Mouse (Mus musculus): ENCODE measurements around the gene Gm36210. TPM values are rescaled to one million over a fixed set of nuclear protein-coding genes. Genes with fewer than 3 reads are reported as not detected.

Gene Gm36210
- total RNA-seq, 2 experiments from 2014 or later = 0.27 to 0.38 TPM

DNA sequence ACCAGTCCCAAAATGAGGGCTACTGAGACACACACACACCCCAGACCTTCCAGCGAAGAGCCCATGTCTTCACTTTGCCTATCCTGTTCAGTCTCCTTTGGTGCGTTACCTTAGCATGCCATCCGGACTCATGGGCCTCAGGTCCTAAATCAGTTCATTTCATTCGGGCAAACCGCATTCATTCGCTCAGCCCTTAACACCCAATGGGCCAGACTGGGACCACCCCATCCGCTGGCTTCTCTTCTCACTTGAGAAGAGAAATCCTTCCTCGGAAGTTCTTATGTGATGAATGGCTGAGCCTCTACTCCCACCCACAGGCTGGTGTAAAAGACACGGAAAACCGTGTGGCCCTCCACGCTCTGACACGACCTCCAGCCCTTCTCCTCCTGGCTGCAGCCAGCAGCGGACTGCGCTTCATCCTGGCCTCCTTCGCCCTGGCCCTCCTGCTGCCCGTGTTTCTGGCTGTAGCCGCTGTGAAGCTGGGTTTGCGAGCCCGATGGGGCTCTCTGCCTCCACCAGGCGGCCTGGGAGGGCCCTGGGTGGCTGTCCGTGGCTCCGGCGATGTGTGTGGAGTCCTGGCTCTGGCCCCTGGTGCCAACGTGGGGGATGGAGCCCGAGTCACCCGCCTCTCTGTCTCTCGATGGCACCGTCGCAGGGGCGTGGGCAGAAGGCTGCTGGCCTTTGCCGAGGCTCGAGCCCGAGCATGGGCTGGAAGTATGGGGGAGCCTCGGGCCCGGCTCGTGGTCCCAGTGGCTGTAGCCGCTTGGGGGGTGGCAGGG is 17.5 kb upstream of the Gm36210 start:
- DNase-seq (ENCODE audit: extremely low spot score in 1 of 2, low spot score in 1 of 2) = peak; percentile 45 to 59

DNA sequence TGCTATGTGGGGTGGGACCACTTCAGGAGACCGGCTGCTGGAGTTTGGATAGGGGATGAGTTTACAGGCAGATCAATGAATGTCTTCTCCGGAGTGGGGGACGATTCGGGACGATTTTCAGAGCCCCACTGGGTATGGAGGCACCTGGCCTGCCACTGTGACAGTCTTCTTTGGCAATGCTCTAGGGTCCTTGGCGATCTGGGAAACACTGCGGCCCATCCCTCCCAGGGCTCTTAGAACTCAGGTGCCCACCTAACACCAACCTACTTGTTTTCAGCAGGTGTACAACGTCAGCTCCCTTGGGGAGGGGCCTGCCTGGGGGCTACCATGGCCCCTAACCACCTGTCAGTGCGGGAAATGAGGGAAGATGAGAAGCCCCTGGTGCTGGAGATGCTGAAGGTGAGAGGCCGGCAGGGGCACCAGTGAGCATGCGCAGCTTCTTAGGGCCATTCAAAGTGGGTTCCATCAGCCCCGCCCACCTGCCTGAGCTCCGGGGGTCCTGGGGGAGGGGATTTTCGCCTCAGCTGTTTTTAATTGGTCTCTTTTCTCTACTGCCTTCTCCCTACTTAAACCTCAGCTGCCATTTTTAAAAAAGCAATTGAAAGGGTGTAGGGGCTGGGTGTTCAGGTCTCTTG is 16.7 kb upstream of the Gm36210 start:
- DNase-seq (ENCODE audit: extremely low spot score in 1 of 2, low spot score in 1 of 2) = peak; percentile 73 to 82

DNA sequence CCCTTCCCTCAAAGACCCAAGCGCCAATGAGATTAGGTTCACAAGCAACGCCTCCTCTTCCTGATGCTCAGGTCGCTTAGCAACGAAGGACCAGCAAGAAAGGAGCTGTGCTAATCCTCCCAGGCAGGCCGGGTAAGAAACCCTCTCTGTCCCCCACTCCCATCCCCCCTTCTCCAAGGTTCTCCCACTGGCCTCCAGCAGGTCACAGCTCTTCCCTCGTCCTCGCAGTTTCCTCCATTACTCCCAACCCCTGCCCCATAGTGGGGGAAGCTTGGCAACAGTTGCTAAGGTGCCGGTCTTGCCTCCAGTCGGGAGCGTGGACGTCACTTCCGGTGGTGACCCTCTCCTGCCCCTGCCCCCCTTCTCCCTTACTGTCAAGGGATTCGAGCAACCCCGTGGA is 16.2 kb upstream of the Gm36210 start:
- peak; percentile 74 to 91 for DNase-seq (ENCODE audit: extremely low spot score in 1 of 2, low spot score in 1 of 2)

DNA sequence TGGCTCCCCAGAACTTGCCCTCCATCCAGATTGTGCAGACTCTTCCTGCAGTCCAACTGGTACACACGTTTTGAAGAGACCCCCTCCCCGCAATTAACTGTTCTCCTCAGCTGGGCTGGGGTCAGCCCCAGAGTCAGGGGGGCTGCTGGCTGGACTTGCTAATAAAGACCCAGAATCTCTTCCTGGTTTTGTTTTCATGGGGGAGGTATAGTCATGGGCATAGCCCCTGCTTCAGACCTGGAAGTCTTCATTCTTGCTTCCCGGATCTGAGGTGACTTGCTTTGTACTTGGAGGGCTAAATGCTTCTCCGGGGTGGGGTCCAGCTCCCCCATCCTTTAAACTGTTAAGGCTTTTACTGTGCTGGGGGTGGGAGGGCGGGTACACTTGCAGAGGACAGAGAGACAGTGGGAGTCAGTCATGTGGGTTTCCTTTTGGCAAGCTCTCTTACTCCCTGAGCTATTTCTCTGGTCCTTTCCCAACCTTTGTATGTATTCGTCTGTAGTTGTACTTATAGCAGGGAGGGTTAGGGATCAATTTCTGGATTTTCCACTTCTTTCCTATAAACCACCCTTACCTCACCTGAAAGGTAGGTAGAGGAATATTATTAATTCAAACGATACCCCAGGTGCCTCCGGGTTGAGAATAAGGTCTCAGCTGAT is 15.6 kb upstream of the Gm36210 start, which contains the start of gene Nat14:
Gene Nat14 (plus strand): TSS at position 205 of the 659 bp plus-strand sequence.
- DNase-seq (ENCODE audit: extremely low spot score in 1 of 2, low spot score in 1 of 2) = no peak

DNA sequence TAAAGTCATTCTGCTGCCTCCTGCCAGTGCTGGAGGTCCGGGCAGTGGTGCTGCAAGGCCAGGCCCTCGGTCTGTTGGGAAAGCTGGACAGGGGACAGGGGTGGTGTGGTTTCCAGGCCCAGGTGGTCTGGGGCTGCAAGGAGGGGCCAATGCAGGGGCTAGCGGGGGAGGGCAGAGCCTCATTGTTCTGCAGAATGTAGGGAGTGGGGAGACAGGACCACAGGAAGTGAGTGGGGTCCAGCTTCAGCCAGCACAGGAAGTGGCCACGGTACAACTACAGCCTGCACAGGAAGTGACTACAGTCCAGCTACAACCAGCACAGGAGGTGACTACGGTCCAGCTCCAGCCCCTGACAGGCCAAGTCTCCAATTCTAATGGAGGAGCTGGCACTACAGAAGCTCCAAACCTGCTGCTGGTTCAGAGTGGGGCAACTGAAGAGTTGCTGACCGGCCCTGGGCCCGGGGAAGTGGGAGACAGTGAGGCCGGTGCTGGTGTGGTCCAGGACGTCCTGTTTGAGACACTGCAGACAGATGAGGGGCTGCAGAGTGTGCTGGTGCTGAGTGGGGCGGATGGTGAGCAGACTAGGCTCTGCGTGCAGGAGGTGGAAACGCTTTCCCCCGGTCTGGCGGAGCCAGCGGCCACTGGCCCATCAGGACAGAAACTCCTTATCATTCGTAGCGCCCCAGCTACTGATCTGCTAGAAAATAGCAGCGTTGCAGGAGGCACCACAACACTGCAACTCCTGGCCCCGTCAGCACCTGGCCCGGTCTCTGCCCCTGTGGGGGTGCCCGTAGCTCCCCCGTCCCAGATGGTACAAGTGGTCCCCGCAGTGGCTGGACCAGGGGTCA is 14.9 kb upstream of the Gm36210 start:
- DNase-seq (ENCODE audit: extremely low spot score in 1 of 2, low spot score in 1 of 2) = no peak

DNA sequence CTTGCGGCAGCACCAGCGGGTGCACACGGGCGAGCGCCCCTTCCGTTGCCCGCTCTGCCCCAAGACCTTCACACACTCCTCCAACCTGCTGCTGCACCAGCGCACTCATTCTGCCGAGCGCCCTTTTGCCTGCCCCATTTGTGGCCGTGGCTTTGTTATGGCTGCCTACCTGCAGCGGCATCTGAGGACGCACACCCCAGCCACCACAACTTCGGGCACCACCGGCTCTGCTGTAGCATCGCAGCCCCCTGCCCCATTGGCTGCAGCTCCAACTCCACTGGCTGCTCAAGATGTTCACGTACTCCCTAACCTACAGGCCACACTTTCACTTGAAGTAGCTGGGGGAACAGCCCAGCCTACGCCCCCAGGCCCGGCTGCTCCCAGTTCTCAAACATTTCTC is 14.2 kb upstream of the Gm36210 start:
- no peak for DNase-seq (ENCODE audit: extremely low spot score in 1 of 2, low spot score in 1 of 2)

DNA sequence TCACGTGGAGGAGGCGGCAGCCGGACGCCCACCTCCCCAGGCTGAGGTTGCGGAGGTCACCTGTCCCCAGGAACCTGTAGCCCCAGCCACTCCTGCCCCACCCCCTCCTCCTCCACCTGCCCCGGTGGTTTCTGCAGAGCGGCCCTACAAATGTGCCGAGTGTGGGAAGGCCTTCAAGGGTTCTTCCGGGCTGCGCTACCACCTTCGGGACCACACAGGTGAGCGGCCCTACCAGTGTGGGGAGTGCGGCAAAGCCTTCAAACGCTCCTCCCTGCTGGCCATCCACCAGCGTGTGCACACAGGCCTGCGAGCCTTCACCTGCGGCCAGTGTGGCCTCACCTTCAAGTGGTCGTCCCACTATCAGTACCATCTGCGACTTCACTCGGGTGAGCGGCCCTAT is 13.7 kb upstream of the Gm36210 start:
- no peak for DNase-seq (ENCODE audit: extremely low spot score in 1 of 2, low spot score in 1 of 2)

DNA sequence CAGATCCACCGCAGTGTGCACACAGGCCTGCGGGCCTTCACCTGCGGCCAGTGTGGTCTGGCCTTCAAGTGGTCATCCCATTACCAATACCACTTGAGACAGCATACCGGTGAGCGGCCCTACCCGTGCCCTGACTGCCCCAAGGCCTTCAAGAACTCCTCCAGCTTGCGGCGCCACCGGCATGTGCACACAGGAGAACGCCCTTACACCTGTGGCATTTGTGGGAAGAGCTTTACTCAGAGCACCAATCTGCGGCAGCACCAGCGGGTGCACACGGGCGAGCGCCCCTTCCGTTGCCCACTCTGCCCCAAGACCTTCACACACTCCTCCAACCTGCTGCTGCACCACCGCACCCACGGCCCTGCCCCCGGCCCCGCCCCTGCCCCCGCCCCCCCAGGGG is 12.8 kb upstream of the Gm36210 start:
- DNase-seq (ENCODE audit: extremely low spot score in 1 of 2, low spot score in 1 of 2) = no peak

DNA sequence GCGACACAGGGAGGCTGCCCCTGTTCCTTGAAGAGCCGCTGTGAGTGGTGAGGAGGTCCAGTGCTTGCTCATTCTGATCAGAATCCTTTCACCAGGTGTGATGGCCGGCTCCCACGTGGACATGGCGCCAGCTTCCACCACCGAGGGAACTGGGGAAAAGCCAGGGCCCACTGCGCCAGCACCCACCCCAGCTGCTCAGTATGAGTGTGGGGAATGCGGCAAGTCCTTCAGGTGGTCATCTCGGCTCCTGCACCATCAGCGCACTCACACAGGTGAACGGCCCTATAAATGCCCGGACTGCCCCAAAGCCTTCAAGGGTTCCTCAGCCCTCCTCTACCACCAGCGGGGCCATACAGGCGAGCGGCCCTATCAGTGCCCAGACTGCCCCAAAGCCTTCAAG is 12.4 kb upstream of the Gm36210 start:
- no peak for DNase-seq (ENCODE audit: extremely low spot score in 1 of 2, low spot score in 1 of 2)

DNA sequence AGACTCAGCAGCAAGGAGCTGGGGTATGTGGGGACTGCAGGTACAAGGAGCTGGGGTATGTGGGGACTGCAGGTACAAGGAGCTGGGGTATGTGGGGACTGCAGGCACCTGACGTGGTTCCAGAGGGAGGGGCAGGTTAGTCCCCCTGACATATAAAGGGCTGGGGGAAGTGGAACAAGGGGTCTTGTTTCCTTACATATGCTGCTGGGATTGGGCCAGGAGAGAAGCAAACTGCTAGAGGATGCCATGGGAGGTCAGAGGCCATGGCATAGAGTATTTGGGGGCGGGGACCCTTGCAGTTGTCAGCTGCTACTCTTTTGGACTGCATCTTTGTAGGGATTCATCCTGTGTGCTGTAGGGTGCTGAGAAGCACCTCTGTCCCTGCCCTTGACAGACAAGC is 11.2 kb upstream of the Gm36210 start:
- DNase-seq (ENCODE audit: extremely low spot score in 1 of 2, low spot score in 1 of 2) = no peak

DNA sequence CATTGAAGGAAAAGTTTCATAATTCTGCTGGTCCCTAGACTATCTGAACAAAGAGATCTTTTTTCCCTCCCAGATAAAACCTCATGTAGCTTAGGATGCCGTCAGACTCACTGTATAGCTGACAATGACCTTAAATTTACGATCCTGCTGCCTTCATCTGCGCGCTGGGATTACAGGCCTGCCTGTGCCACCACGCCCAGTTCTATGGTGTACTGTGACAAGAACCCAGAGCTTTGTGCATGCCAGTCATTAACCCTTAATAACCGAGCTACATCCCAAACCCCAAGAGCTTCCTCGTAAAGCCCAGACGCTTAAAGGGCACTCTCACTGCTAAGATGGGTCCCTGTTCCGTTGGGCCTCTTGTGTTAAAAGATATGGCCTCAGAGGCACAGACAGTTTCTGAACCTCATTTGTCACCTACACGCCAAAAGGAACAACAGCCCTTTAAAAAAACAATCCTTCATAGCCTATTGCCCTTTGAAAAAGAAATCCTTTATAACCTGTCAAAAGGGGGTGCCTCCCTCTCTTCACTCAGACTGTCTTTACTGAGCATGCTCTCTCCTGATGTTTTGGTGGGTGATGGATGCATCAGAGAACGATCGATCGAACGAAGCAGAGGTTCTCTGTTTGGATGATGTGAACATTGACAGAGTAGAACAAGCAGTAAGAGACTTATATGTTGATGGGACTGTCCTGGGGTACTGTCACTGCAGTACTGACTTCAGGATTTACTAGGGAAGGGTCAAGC is 9.5 kb upstream of the Gm36210 start:
- DNase-seq (ENCODE audit: extremely low spot score in 1 of 2, low spot score in 1 of 2) = no peak

DNA sequence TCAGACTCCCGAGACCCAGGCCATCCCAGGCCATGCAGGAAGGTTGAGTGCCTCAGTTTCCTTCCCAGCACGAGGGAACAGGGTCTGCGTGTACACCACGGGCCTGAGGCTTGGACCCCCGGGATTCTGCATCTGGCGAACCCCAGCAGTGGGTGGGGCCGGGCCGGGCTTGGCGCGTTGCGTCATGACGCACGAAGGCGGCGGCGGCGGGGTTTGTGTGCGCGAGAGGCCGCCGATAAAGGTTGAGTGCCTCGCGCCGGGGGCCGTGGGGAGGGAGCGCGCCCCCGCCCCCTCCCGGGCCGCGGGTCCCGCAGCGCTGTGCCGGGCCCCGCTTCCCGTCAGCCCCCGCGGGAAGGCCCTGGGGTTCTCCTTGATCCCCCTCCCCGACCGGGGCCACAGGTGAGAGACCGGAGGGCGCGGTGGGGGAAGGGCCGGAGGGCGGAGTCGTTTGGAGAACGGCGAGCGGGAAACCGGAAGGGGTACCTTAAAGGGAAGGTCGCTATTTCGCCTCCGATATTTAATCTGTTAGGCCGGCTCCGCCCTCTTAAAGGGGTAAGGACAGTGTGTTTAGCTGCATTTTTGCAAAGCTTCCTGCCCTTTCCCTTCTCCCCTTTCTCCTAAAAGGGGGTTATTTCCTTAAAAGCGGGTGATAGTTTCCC is 8.8 kb upstream of the Gm36210 start, which contains the start of gene Zfp628:
Gene Zfp628 (plus strand): TSS at position 211 of the 659 bp plus-strand sequence.
- DNase-seq (ENCODE audit: extremely low spot score in 1 of 2, low spot score in 1 of 2) = peak; percentile 90 to 97

DNA sequence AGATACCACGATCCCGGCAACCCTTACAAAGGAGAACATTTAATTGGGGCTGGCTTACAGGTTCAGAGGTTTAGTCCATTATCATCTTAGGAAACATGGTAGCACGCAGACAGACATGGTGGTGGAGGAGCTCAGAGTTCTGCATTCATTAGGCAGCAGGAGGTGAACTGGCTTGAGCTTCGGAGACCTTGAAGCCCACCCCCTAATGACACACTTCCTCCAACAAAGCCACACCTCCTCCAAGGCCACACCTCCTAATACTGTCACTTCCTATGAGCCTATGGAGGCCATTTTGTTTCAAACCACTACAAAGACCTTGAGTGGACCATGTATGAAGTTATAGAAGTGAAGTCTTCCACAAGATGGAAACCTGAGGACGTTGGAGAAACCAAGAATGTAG is 5.9 kb upstream of the Gm36210 start:
- DNase-seq (ENCODE audit: extremely low spot score in 1 of 2, low spot score in 1 of 2) = no peak

DNA sequence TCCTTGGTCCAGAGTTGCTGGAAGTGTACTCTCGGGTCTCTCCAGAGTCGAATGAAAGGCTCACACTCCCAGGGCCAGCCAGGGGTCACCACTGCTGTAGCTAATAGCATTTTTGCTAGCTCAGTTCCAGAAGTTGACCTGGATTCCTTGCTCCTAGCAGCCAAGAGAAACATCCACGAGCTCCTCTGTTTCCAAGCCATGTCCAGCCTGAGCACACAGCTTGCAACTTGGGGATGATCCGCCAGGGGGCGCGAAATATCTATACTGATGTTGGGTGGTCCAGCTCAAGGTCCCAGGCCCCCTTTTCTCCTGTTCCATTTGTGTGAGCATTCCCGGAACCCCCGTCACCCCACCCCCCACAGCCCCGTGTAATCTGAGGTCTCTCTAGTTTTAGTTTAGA is 5.2 kb upstream of the Gm36210 start:
- DNase-seq (ENCODE audit: extremely low spot score in 1 of 2, low spot score in 1 of 2) = peak in 1 of 2 experiments; percentile 79

DNA sequence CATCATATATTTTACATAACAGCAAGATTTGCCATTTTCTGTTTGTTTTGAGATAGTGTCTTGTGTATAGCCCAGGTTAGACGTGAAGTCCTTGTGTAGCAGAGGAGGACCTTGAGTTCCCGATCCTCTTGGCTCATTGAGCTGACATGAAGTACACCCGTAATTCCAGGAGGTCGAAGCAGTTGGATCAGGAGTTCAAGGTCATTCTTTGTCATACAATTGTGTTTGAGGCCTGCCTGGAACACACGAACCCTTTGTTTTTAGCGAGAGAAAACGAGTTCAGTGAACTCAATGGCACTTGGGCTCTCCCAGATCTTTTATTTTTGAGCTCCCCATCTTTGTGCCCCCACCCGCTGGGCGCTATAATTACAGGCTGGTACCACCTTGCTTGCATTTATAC is 3.9 kb downstream of the Gm36210 start:
- DNase-seq (ENCODE audit: extremely low spot score in 1 of 2, low spot score in 1 of 2) = no peak

DNA sequence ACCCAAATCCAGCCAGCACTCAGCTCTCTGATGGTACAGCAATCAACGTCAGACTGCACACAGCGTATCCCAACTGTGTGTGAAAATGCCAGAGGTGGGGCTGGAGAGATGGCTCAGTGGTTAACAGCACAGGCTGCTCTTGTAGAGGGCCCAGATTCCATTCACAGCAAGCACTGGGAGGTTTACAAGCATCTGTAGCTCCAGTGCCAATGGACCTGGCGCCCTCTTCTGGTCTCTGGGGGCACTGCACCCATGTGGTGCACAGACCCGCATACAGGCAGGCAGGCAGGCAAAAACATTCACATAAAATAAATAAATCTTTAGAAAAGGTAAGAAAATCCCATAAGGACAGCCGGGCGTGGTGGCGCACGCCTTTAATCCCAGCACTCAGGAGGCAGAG is 5.1 kb downstream of the Gm36210 start:
- DNase-seq (ENCODE audit: extremely low spot score in 1 of 2, low spot score in 1 of 2) = no peak

DNA sequence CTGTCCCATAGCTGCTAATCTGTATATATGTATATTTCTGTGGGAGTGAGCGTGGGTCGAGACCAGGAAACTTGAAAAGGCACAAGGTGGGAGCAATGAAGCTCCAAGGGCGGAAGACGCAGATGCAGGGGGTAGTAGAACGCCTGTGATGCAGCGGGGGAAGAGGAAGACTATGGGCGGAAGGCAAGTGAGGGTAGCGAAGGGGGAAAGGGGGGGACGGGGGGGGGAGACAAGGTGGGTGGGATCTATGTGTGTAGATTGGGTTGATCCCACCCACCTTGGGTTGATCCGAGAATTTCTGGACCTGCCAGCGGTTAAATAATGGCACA is 5.8 kb downstream of the Gm36210 start:
- DNase-seq (ENCODE audit: extremely low spot score in 1 of 2, low spot score in 1 of 2) = no peak

DNA sequence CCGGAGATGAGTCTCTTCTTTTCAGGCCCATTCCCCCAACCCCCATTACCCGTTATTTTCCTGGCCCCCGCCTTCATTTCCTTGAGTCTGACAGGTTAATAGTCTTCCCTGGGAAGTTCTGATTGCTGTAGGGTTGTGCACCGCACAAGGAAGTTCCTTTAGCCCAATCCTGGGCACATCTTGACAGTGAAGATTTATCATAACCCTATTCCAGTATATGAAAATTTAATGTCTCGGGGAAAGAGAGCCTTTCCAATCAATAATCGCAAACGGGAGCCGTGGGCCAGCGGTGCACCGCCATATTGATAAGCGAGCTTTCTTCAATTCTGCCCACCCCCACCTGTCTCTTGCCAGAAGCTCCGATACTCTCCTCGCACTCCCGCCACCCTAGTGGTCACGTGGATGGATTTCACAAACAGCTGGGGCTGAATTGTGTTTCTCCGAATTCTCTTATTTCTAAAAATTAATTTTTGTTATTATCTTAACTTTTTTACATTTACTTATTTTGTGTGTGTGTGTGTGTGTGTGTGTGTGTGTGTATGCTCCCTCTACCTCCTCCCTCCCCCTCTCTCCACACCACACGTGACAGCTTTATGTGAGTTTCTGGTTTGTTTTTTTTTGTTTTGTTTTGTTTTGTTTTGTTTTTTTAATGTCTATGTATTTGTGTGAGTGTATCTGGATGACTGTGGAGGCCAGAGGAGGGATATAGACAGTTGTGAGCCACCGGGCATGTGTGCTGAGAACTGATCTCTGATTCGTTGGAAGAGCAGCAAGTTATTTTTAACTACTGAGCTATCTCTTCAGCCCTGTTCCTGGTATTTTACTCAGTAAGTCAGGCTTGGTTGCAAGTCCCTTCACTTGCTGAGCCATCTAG is 6.4 kb downstream of the Gm36210 start:
- no peak for DNase-seq (ENCODE audit: extremely low spot score in 1 of 2, low spot score in 1 of 2)
